Mouse (Mus musculus) erythroblast, embryonic 14.5 days (primary cell): ENCODE data around the gene Npy4r.

ENCODE experiments used
- GATA1 ChIP-seq: IDR thresholded peaks from 2 replicates; pipeline ENCODE4 v1.6.1; 2012; ENCODE audit warnings: low read length, inconsistent platforms, mixed read lengths
- TAL1 ChIP-seq: IDR thresholded peaks from 3 replicates; pipeline ENCODE4 v1.6.1; 2012; ENCODE audit warnings: low read length, inconsistent platforms, mixed read lengths

DNA sequence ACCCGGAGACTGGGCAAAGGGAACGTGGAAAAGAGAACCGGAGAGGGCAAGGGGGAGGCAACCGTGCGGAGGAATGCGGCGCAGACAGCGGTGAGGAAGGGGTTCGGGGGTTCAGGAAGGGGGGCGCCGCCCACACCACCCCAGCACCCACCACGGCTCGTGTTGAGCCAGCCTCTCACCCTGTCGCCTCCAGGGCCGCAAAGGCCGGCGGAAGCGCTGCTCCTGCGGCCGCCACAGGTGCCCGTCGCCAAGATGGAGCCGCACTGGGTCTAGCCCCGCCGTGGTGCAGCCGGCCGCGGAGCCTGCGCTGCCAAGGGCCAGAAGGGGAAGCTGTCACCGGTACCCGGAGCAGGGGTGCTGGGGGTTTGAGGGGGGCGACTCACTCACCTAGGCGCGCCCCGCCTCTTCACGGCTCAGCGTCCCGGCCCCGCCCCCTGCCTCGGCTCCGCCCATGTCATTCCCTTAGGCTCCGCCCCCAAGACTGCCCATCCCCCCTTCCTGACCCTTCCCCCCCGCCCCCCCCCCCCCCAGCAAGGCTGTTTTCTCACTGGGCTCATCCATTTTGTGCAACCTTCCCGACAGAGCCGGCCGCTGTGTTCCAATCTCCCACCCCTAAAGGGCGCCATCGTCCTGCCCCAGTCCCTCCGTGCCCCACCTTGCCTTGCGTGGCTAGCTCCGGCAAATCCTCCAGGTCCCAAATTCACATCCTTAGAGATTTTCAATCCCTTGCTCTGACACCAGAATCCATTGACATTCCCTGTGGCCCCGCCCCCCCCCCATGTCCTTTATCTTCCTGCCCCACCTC is 49.1 kb upstream of the Npy4r start, which contains the start of gene Gprin2:
- TF ChIP-seq GATA1 (no peak), TAL1 (no peak)
